Mouse (Mus musculus) bone marrow macrophage, adult 2 months (primary cell): ENCODE measurements at regions not wholly inside any gene's neighbourhood (a gene's known extent, or its start where the extent isn't known, plus 50 kb on each side); places are given as distances from the start of the nearest gene placed in this dataset.

Source experiments
- CTCF ChIP-seq: IDR thresholded peaks from 2 replicates; pipeline ENCODE4 v1.5.1; 2012; ENCODE audit warnings: low read depth, mild to moderate bottlenecking, low read length, moderate library complexity
- POLR2A ChIP-seq: IDR thresholded peaks from 2 replicates; pipeline ENCODE4 v1.6.1; 2012; ENCODE audit warnings: mild to moderate bottlenecking, low read depth, low read length, borderline replicate concordance

GRCm38 (mm10) chr12:95394991-95395530, 297.0 kb upstream of the Flrt2 start:
- TF ChIP-seq CTCF (no peak), POLR2A (no peak)
